Mouse (Mus musculus): ENCODE data around the gene Atp1a3.

- TF ChIP-seq POLR2A (IDR thresholded peaks at IDR 0.05; ENCODE audit: extremely low read depth, insufficient read depth, low read length): no peak
- no peak for TF ChIP-seq CTCF (IDR thresholded peaks at IDR 0.05; ENCODE audit: extremely low read depth, insufficient read depth, low read length)
Measured at GRCm38 (mm10) chr7:24973902-24974301, 31.9 kb downstream of the Atp1a3 start.

All from cortical plate, adult 2 months (tissue).